Mouse (Mus musculus): ENCODE results near the gene Tmem82. TPM values are rescaled to one million over a fixed set of nuclear protein-coding genes. Genes with fewer than 3 reads are reported as not detected.

Gene Tmem82
- polyA plus RNA-seq, 1 experiment from 2014 or later: 0.50 TPM

DNA sequence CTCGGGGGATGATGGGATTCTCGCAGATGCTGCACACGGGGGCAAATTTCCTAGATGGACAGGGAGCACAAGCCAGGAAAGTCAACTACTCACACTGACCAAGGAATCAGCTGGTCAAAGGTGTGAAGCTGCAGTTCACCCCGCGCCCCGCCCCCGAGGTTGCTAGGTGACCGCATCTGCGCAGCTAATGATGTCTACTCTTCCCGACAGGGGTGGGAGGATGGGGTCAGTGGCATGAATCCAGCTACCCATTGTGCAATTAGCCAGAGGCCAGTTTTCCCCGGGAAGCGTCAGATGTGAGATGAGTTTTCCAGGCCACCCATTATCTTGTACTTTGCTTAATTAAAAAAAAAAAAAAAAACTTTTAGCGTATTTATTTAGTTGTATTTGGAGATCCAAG, 37.4 kb downstream of the Tmem82 start:
- Histone ChIP-seq H3K4me1 (ENCODE audit: control insufficient read depth, insufficient read depth, low read length) (no peaks in the 10 kb centered on the region), H3K9me3 (ENCODE audit: control insufficient read depth, low read length) (no peaks in the 10 kb centered on the region), H3K9ac (ENCODE audit: low read length) (no peak overlapping the region), H3K4me3 (ENCODE audit: low read depth, low read length) (no peak overlapping the region), H3K4me2 (ENCODE audit: low read depth) (no peak overlapping the region), H3K36me3 (ENCODE audit: control insufficient read depth, insufficient read depth, low read length) (no peaks in the 10 kb centered on the region; the same call in 1 of the 2 replicates), H3K27ac (ENCODE audit: low read depth, low read length) (no peak overlapping the region), H3K27me3 (ENCODE audit: control insufficient read depth, insufficient read depth, low read length) (no peaks in the 10 kb centered on the region)
- no peak for DNase-seq (ENCODE audit: low spot score)
- 82% methylated on average over 13 of the region's 13 CpGs for WGBS
- ATAC-seq (ENCODE audit: insufficient read depth, low FRiP score, low TSS enrichment): no peak

DNA sequence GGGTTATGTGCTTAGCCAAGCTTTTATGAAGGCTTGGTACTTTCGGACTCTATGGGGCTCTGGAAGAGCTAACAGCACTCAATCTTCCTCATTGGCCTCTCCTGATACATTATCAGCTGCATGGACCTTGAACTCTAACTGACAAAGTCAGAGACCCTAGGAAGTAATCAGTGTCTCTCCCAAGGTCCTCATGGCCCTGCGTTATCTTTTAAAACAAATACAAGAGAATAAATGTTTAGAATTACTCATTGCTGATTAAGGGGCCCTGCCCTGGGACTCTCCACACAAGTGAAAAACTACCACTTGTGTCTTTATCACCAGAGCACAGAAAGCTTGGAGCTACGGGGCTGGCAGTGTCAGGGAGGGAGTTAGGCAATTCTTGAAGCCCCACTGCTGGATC, 39.6 kb downstream of the Tmem82 start:
- 91% methylated on average over 3 of the region's 3 CpGs for WGBS
- Histone ChIP-seq H3K36me3 (ENCODE audit: control insufficient read depth, insufficient read depth, low read length) (no peaks in the 10 kb centered on the region; the same call in 1 of the 2 replicates), H3K4me1 (ENCODE audit: control insufficient read depth, insufficient read depth, low read length) (no peaks in the 10 kb centered on the region)

DNA sequence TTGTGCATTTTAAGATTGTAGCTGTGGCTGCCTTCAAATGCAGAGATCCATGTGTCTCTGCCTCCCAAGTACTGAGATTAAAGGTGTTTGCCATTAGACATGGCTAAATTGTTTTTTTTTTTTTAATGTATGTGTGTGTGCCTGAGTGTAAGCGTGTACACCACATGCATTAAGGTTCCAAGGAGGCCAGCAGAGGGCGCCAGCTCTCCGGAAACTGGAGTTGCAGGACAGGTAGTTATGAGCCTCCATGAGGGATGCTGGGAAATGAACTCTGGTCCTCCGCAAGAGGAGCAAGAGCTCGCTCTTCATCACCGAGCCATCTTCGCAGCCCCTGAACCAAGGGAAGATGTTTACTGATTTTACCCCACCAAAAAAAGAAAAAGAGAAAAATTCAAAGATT, 41.6 kb downstream of the Tmem82 start:
- H3K36me3 ChIP-seq (ENCODE audit: control insufficient read depth, insufficient read depth, low read length): no peaks in the 10 kb centered on the region; the same call in 1 of the 2 replicates
- H3K27me3 ChIP-seq (ENCODE audit: control insufficient read depth, insufficient read depth, low read length): no peaks in the 10 kb centered on the region
- no peak overlapping the region for H3K4me3 ChIP-seq (ENCODE audit: low read depth, low read length)
- DNase-seq (ENCODE audit: low spot score): peak; percentile 8
- H3K4me1 ChIP-seq (ENCODE audit: control insufficient read depth, insufficient read depth, low read length): no peaks in the 10 kb centered on the region
- no peak overlapping the region for H3K27ac ChIP-seq (ENCODE audit: low read depth, low read length)
- H3K9me3 ChIP-seq (ENCODE audit: control insufficient read depth, low read length): no peaks in the 10 kb centered on the region
- no peak for ATAC-seq (ENCODE audit: insufficient read depth, low FRiP score, low TSS enrichment)
- WGBS: 95% methylated on average over 7 of the region's 7 CpGs
- H3K4me2 ChIP-seq (ENCODE audit: low read depth): no peak overlapping the region
- H3K9ac ChIP-seq (ENCODE audit: low read length): no peak overlapping the region

More for the DNA sequence above, 39.6 kb downstream of the Tmem82 start:
- no peaks in the 10 kb centered on the region for H3K27me3 ChIP-seq (ENCODE audit: control insufficient read depth, insufficient read depth, low read length)
- DNase-seq (ENCODE audit: low spot score) (no peak), ATAC-seq (ENCODE audit: insufficient read depth, low FRiP score, low TSS enrichment) (no peak)
- no peak overlapping the region for H3K4me2 ChIP-seq (ENCODE audit: low read depth)
- H3K9ac ChIP-seq (ENCODE audit: low read length): no peak overlapping the region
- H3K27ac ChIP-seq (ENCODE audit: low read depth, low read length): no peak overlapping the region
- H3K4me3 ChIP-seq (ENCODE audit: low read depth, low read length): no peak overlapping the region
- no peaks in the 10 kb centered on the region for H3K9me3 ChIP-seq (ENCODE audit: control insufficient read depth, low read length)

DNA sequence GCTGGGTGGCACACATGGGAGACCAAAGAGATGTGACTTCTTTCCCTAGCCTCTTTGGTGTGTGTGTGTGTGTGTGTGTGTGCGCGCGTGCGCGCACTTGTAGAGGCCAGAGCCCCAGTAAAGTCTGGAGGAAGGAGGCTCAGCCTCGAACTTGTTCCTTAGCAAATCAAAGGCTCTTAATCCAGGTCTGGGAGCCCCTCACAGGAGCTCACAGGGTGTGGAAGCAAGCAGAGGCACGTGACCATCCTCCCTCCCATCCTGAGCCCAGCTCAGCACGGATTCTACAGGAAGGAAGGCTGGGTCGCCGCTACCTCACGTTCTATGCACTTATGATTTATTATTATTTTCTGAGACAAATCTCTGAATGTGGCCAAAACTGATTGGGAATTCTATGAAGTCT, 42.0 kb downstream of the Tmem82 start:
- H3K4me2 ChIP-seq (ENCODE audit: low read depth): no peak overlapping the region
- H3K4me3 ChIP-seq (ENCODE audit: low read depth, low read length): no peak overlapping the region
- WGBS: 88% methylated on average over 11 of the region's 11 CpGs
- H3K4me1 ChIP-seq (ENCODE audit: control insufficient read depth, insufficient read depth, low read length): no peaks in the 10 kb centered on the region
- no peak overlapping the region for H3K27ac ChIP-seq (ENCODE audit: low read depth, low read length)
- no peak overlapping the region for H3K9ac ChIP-seq (ENCODE audit: low read length)
- no peak for ATAC-seq (ENCODE audit: insufficient read depth, low FRiP score, low TSS enrichment)
- no peaks in the 10 kb centered on the region for H3K9me3 ChIP-seq (ENCODE audit: control insufficient read depth, low read length)
- H3K36me3 ChIP-seq (ENCODE audit: control insufficient read depth, insufficient read depth, low read length): no peaks in the 10 kb centered on the region; the same call in 1 of the 2 replicates
- DNase-seq (ENCODE audit: low spot score): no peak
- no peaks in the 10 kb centered on the region for H3K27me3 ChIP-seq (ENCODE audit: control insufficient read depth, insufficient read depth, low read length)

DNA sequence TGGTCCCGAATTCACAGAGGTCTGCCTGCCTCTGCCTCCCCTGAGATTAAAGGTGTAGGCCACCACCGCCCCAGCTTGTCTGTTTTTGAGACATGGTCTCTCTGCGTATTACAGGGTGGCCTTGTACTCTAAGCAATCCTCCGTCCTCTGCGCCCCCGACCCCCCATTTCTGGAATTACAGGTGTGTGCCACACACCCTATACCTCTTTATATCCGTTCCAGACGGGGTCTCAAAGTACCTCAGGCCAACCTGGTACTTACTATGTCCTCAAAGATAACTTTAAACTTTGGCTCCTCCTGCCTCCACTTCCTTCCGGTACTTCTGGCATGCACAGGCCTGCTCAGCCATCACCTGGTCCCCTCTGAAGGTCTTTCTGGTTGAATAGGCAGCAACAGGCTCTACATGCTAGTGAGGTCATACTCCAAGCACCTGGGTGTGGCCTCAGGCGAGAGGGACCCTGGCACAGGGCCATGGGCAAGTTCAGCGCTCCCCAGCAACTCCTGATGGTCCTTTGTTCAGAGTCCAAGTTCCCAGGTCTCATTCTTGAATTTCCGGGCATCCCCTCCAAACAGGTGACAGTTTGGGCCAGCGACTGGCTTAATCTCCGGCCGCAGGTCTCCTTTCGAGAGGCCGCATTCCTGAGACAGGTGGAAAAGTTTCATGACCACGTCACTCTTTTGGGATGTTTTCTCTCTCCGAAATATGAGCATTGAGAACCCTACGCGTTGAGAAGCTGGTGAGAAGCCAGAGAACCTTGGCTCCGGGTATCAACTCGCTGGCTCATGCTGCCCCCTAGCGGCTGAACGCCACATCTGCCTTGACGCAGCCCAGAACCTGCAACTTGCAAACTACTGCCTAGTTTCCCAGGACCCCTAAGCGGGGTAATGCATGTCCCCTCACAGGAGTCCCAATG, 43.4 kb downstream of the Tmem82 start:
- H3K27me3 ChIP-seq (ENCODE audit: control insufficient read depth, insufficient read depth, low read length): no peaks in the 10 kb centered on the region
- H3K27ac ChIP-seq (ENCODE audit: low read depth, low read length): no peak overlapping the region
- H3K4me3 ChIP-seq (ENCODE audit: low read depth, low read length): no peak overlapping the region
- no peaks in the 10 kb centered on the region for H3K4me1 ChIP-seq (ENCODE audit: control insufficient read depth, insufficient read depth, low read length)
- DNase-seq (ENCODE audit: low spot score) (peak; percentile 85), ATAC-seq (ENCODE audit: insufficient read depth, low FRiP score, low TSS enrichment) (peak; percentile 41; the same call in 1 of the 2 replicates)
- no peaks in the 10 kb centered on the region for H3K9me3 ChIP-seq (ENCODE audit: control insufficient read depth, low read length)
- H3K36me3 ChIP-seq (ENCODE audit: control insufficient read depth, insufficient read depth, low read length): no peaks in the 10 kb centered on the region; the same call in 1 of the 2 replicates
- WGBS: 46% methylated on average over 27 of the region's 27 CpGs
- H3K4me2 ChIP-seq (ENCODE audit: low read depth): no peak overlapping the region
- no peak overlapping the region for H3K9ac ChIP-seq (ENCODE audit: low read length)

DNA sequence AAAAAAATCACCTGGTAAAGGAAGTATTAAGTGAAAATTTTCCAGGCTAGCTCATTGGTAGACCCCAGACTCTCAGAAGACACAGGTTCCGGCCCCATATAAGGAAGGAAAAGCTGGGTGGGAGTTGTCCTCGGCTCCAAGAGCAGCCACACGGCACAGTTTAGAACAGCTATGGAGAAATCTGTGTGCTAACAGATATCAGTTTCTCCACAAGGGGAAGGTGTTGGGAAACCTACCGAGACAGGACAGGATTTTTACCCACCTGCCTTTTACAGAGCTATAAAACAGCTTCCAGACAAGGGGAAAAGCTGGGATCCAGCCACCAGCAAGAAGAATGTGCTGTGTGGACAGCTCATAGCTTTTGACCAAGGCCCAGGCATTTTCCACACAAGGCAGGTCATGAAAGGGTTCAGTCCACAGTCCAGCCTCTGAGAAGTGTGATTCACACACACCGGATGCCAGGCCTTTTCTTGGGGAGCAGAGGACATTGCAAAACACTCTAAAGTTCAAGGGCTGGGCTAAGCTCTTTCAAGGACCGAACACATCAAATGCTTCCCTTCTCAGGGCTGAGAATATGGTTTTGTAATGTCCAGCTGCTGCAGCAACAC, 45.0 kb downstream of the Tmem82 start:
- ATAC-seq (ENCODE audit: insufficient read depth, low FRiP score, low TSS enrichment) (no peak), DNase-seq (ENCODE audit: low spot score) (no peak)
- no peak overlapping the region for H3K4me3 ChIP-seq (ENCODE audit: low read depth, low read length)
- no peak overlapping the region for H3K27ac ChIP-seq (ENCODE audit: low read depth, low read length)
- H3K4me2 ChIP-seq (ENCODE audit: low read depth): no peak overlapping the region
- no peak overlapping the region for H3K9ac ChIP-seq (ENCODE audit: low read length)
- H3K4me1 ChIP-seq (ENCODE audit: control insufficient read depth, insufficient read depth, low read length): no peaks in the 10 kb centered on the region
- 81% methylated on average over 6 of the region's 6 CpGs for WGBS
- H3K36me3 ChIP-seq (ENCODE audit: control insufficient read depth, insufficient read depth, low read length): no peaks in the 10 kb centered on the region; the same call in 1 of the 2 replicates
- no peaks in the 10 kb centered on the region for H3K27me3 ChIP-seq (ENCODE audit: control insufficient read depth, insufficient read depth, low read length)
- no peaks in the 10 kb centered on the region for H3K9me3 ChIP-seq (ENCODE audit: control insufficient read depth, low read length)

DNA sequence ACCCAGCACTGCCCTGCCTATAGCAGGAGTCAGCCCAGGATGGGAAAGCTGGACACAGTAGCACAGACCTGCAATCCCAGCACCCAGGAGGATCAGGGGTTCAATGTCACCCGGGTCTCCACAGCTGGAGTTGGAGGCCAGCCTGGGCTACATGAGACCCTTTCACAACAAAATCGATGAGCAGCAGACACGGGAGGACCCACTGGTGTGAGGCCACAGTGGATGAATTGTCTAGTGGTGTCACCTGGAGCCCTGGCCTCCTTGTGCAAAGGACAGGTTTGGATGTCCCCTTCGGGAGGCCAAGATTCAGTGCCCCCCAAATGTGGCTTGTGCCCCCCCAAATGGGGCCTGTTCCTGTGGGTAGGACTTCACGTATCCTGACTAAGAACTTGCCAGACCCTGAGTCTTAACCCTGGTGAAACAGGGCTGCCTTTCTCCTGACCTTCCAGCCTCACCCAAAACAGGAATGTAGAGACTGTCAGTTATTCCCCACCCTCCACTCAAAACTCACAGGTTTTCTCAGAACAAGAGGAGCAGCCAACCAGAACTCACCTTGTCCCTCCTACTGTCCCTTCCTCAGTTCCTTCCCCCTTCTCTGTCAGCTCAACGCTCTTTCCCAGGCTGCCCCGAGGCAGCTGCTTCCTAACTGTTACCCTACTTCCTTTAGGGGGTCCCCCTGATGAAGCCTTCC, 45.6 kb downstream of the Tmem82 start:
- no peak for ATAC-seq (ENCODE audit: insufficient read depth, low FRiP score, low TSS enrichment)
- Histone ChIP-seq H3K9me3 (ENCODE audit: control insufficient read depth, low read length) (no peaks in the 10 kb centered on the region), H3K4me1 (ENCODE audit: control insufficient read depth, insufficient read depth, low read length) (no peaks in the 10 kb centered on the region), H3K27me3 (ENCODE audit: control insufficient read depth, insufficient read depth, low read length) (no peaks in the 10 kb centered on the region), H3K9ac (ENCODE audit: low read length) (no peak overlapping the region), H3K4me2 (ENCODE audit: low read depth) (no peak overlapping the region), H3K36me3 (ENCODE audit: control insufficient read depth, insufficient read depth, low read length) (no peaks in the 10 kb centered on the region; the same call in 1 of the 2 replicates), H3K4me3 (ENCODE audit: low read depth, low read length) (no peak overlapping the region), H3K27ac (ENCODE audit: low read depth, low read length) (no peak overlapping the region)
- WGBS: 86% methylated on average over 7 of the region's 7 CpGs
- DNase-seq (ENCODE audit: low spot score): no peak

DNA sequence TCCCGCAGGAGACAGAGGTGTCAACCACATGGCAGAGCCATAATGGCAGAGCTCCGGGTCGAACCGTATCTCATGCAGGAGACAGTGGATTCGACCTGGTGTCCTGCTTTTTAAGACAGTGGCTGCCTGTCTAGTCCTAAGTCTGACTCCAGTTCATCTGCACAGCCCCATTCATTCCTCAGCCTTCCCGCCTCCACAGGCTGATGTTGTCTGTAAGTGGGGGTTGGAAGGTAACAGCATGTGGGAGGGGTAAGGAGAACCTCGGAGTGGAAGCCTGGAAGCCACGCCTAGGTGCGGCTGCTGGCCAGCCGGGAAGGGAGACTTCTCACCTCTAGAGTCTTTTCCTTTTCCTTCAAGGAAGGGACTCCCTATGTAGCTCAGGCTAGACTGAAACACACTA, 46.5 kb downstream of the Tmem82 start:
- no peak overlapping the region for H3K27ac ChIP-seq (ENCODE audit: low read depth, low read length)
- H3K4me1 ChIP-seq (ENCODE audit: control insufficient read depth, insufficient read depth, low read length): no peaks in the 10 kb centered on the region
- no peaks in the 10 kb centered on the region for H3K27me3 ChIP-seq (ENCODE audit: control insufficient read depth, insufficient read depth, low read length)
- DNase-seq (ENCODE audit: low spot score): no peak
- no peak overlapping the region for H3K9ac ChIP-seq (ENCODE audit: low read length)
- H3K4me2 ChIP-seq (ENCODE audit: low read depth): no peak overlapping the region
- no peaks in the 10 kb centered on the region for H3K36me3 ChIP-seq (ENCODE audit: control insufficient read depth, insufficient read depth, low read length)
- ATAC-seq (ENCODE audit: insufficient read depth, low FRiP score, low TSS enrichment): no peak
- 59% methylated on average over 10 of the region's 10 CpGs for WGBS
- no peaks in the 10 kb centered on the region for H3K9me3 ChIP-seq (ENCODE audit: control insufficient read depth, low read length)
- no peak overlapping the region for H3K4me3 ChIP-seq (ENCODE audit: low read depth, low read length)
